Mouse (Mus musculus) embryonic facial prominence, embryonic 15.5 days (tissue): ENCODE data around the gene Akr1b8. TPM values are rescaled to one million over a fixed set of nuclear protein-coding genes. Genes with fewer than 3 reads are reported as not detected.
"Not testable (repeated sequence)": the region's sequence is repeated elsewhere in the genome, so short reads cannot be mapped to it uniquely, and the experiment has no call there.

ENCODE experiments used
- ATAC-seq: fragments of 200-750 bp; cut with Nextera tagmentation; 2 replicates; pipeline ENCODE4 v1.8.0; 2017; ENCODE audit warnings: low read depth, moderate TSS enrichment; ENCODE audit not compliant: insufficient number of reproducible peaks, low FRiP score, low TSS enrichment
- H3K27ac ChIP-seq: fragments of 300-500 bp; sonication (generic); replicated peaks from 2 replicates; pipeline ENCODE4 v1.5.1; 2015; ENCODE audit warnings: mild to moderate bottlenecking, inconsistent platforms
- H3K27me3 ChIP-seq: fragments of 300-500 bp; sonication (generic); 2 replicates; pipeline ENCODE4 v1.6.1; 2015; ENCODE audit warnings: inconsistent platforms
- H3K36me3 ChIP-seq: fragments of 300-500 bp; sonication (generic); 2 replicates; pipeline ENCODE4 v1.6.1; 2015; ENCODE audit warnings: mild to moderate bottlenecking, inconsistent platforms
- H3K4me1 ChIP-seq: fragments of 300-500 bp; sonication (generic); 2 replicates; pipeline ENCODE4 v1.6.1; 2015; ENCODE audit warnings: inconsistent platforms
- H3K4me2 ChIP-seq: fragments of 300-500 bp; sonication (generic); replicated peaks from 2 replicates; pipeline ENCODE4 v1.6.1; 2015; ENCODE audit warnings: mild to moderate bottlenecking, inconsistent platforms
- H3K4me3 ChIP-seq: fragments of 300-500 bp; sonication (generic); replicated peaks from 2 replicates; pipeline ENCODE4 v1.5.1; 2015; ENCODE audit warnings: mild to moderate bottlenecking, inconsistent platforms
- H3K9ac ChIP-seq: fragments of 300-500 bp; sonication (generic); 2 replicates; pipeline ENCODE4 v1.6.1; 2015; ENCODE audit warnings: inconsistent platforms
- H3K9me3 ChIP-seq: fragments of 300-500 bp; sonication (generic); replicated peaks from 2 replicates; pipeline ENCODE4 v1.6.1; 2016; ENCODE audit warnings: inconsistent platforms
- WGBS: fragments of 180-500 bp; shearing (Covaris S2); methylation state at CpG from one replicate; pipeline ENCODE4 v1.1.7; 2015; 5-methylcytosine and 5-hydroxymethylcytosine counted together
- polyA plus RNA-seq: library from polyadenylated mRNA; unstranded; fragments of >200 nt; fragmentation: Nextera tagmentation; extraction: Ambion mirVana; gene quantifications from 2 replicates; pipeline ENCODE4 v1.2.1, GENCODE M21; 2015

Gene Akr1b8
- polyA plus RNA-seq, 1 experiment from 2014 or later, result 10.3 TPM

GRCm38 (mm10) chr6:34351481-34351880 is 2.4 kb upstream of the Akr1b8 start:
- H3K36me3 ChIP-seq, H3K9me3 ChIP-seq, H3K27ac ChIP-seq, H3K4me3 ChIP-seq, H3K27me3 ChIP-seq, H3K9ac ChIP-seq, ATAC-seq, H3K4me2 ChIP-seq: not testable (repeated sequence)
- peaks cover 13% of the 10 kb centered on the region for H3K4me1 ChIP-seq
- 47% methylated on average over 10 of the region's 10 CpGs for WGBS

- Histone ChIP-seq H3K36me3 (no peaks in the 10 kb centered on the region), H3K4me3 (no peak overlapping the region), H3K4me1 (peaks cover 13% of the 10 kb centered on the region), H3K27ac (no peak overlapping the region), H3K4me2 (no peak overlapping the region), H3K9ac (no peak overlapping the region), H3K9me3 (no peaks in the 10 kb centered on the region), H3K27me3 (no peaks in the 10 kb centered on the region)
- no peak for ATAC-seq
- WGBS, result 84% methylated on average over 3 of the region's 3 CpGs
These were observed 1.5 kb upstream of the Akr1b8 start for GRCm38 (mm10) chr6:34352401-34352800.

GRCm38 (mm10) chr6:34354354-34355348 is 732 bp downstream of the Akr1b8 start:
- peak overlapping the region; percentile 31 for H3K4me3 ChIP-seq
- ATAC-seq, result no peak
- no peaks in the 10 kb centered on the region for H3K9me3 ChIP-seq
- H3K27me3 ChIP-seq, result no peaks in the 10 kb centered on the region
- peak overlapping the region; percentile 49 for H3K4me2 ChIP-seq
- no peaks in the 10 kb centered on the region for H3K36me3 ChIP-seq
- no peak overlapping the region for H3K9ac ChIP-seq
- H3K4me1 ChIP-seq, result peaks cover 13% of the 10 kb centered on the region
- 71% methylated on average over 8 of the region's 8 CpGs for WGBS
- H3K27ac ChIP-seq, result 0 out of 2 replicates have a peak overlapping the region, but pooled peaks have one; percentile 58

- no peak overlapping the region for H3K4me2 ChIP-seq
- 69% methylated on average over 6 of the region's 6 CpGs for WGBS
- no peak for ATAC-seq
These were observed 1.4 kb downstream of the Akr1b8 start for GRCm38 (mm10) chr6:34355349-34355747.

GRCm38 (mm10) chr6:34355841-34356240 is 1.9 kb downstream of the Akr1b8 start:
- 78% methylated on average over 9 of the region's 9 CpGs for WGBS
- Histone ChIP-seq H3K9ac (no peak overlapping the region), H3K27me3 (no peaks in the 10 kb centered on the region), H3K36me3 (no peaks in the 10 kb centered on the region), H3K4me2 (no peak overlapping the region), H3K4me1 (peaks cover 13% of the 10 kb centered on the region), H3K9me3 (no peaks in the 10 kb centered on the region), H3K4me3 (no peak overlapping the region), H3K27ac (no peak overlapping the region)
- ATAC-seq, result no peak

More at GRCm38 (mm10) chr6:34355349-34355747, 1.4 kb downstream of the Akr1b8 start:
- peaks cover 13% of the 10 kb centered on the region for H3K4me1 ChIP-seq
- H3K4me3 ChIP-seq, result no peak overlapping the region
- H3K9me3 ChIP-seq, result no peaks in the 10 kb centered on the region
- no peaks in the 10 kb centered on the region for H3K27me3 ChIP-seq
- no peak overlapping the region for H3K9ac ChIP-seq
- no peak overlapping the region for H3K27ac ChIP-seq
- H3K36me3 ChIP-seq, result no peaks in the 10 kb centered on the region

- no peak for ATAC-seq
- no peak overlapping the region for H3K4me2 ChIP-seq
- no peaks in the 10 kb centered on the region for H3K9me3 ChIP-seq
- no peaks in the 10 kb centered on the region for H3K36me3 ChIP-seq
- no peak overlapping the region for H3K4me3 ChIP-seq
- no peaks in the 10 kb centered on the region for H3K27me3 ChIP-seq
- 80% methylated on average over 12 of the region's 12 CpGs for WGBS
- no peaks in the 10 kb centered on the region for H3K4me1 ChIP-seq
- H3K9ac ChIP-seq, result no peak overlapping the region
- H3K27ac ChIP-seq, result no peak overlapping the region
These were observed 10.6 kb downstream of the Akr1b8 start for GRCm38 (mm10) chr6:34364217-34365136.

GRCm38 (mm10) chr6:34367998-34368397 is 14.1 kb downstream of the Akr1b8 start:
- no peaks in the 10 kb centered on the region for H3K36me3 ChIP-seq
- H3K9me3 ChIP-seq, result no peaks in the 10 kb centered on the region
- WGBS, result 72% methylated on average over 9 of the region's 9 CpGs
- no peak for ATAC-seq
- no peaks in the 10 kb centered on the region for H3K27me3 ChIP-seq
- H3K4me2 ChIP-seq, result no peak overlapping the region
- no peaks in the 10 kb centered on the region for H3K4me1 ChIP-seq
- no peak overlapping the region for H3K9ac ChIP-seq
- no peak overlapping the region for H3K27ac ChIP-seq
- H3K4me3 ChIP-seq, result no peak overlapping the region

GRCm38 (mm10) chr6:34370081-34370480 is 16.2 kb downstream of the Akr1b8 start:
- H3K9me3 ChIP-seq, result no peaks in the 10 kb centered on the region
- no peak overlapping the region for H3K4me3 ChIP-seq
- no peak for ATAC-seq
- H3K4me1 ChIP-seq, result no peaks in the 10 kb centered on the region
- H3K36me3 ChIP-seq, result no peaks in the 10 kb centered on the region
- H3K27ac ChIP-seq, result no peak overlapping the region
- H3K27me3 ChIP-seq, result no peaks in the 10 kb centered on the region
- no peak overlapping the region for H3K4me2 ChIP-seq
- WGBS, result 84% methylated on average over 8 of the region's 8 CpGs
- no peak overlapping the region for H3K9ac ChIP-seq

- Histone ChIP-seq H3K4me2 (peak overlapping the region; percentile 32; the same call in 1 of the 2 replicates), H3K9ac (no peak overlapping the region), H3K27me3 (no peaks in the 10 kb centered on the region), H3K27ac (no peak overlapping the region), H3K36me3 (no peaks in the 10 kb centered on the region), H3K9me3 (no peaks in the 10 kb centered on the region), H3K4me3 (no peak overlapping the region), H3K4me1 (no peaks in the 10 kb centered on the region)
- WGBS, result 25% methylated on average over 18 of the region's 18 CpGs
- no peak for ATAC-seq
These were observed 17.9 kb downstream of the Akr1b8 start for GRCm38 (mm10) chr6:34371700-34372351.

- WGBS, result 80% methylated on average over 7 of the region's 7 CpGs
- no peaks in the 10 kb centered on the region for H3K36me3 ChIP-seq
- H3K9me3 ChIP-seq, result no peaks in the 10 kb centered on the region
- H3K4me3 ChIP-seq, result no peak overlapping the region
- H3K4me1 ChIP-seq, result no peaks in the 10 kb centered on the region
- no peak overlapping the region for H3K9ac ChIP-seq
- H3K4me2 ChIP-seq, result no peak overlapping the region
- no peaks in the 10 kb centered on the region for H3K27me3 ChIP-seq
- no peak for ATAC-seq
- H3K27ac ChIP-seq, result no peak overlapping the region
These were observed 19.9 kb downstream of the Akr1b8 start for GRCm38 (mm10) chr6:34373841-34374240.

- H3K9ac ChIP-seq, H3K4me1 ChIP-seq, H3K27ac ChIP-seq, H3K36me3 ChIP-seq, H3K9me3 ChIP-seq, ATAC-seq, H3K4me2 ChIP-seq, H3K27me3 ChIP-seq, H3K4me3 ChIP-seq: not testable (repeated sequence)
- 79% methylated on average over 5 of the region's 5 CpGs for WGBS
These were observed 22.0 kb downstream of the Akr1b8 start for GRCm38 (mm10) chr6:34375888-34376287.
